Mouse (Mus musculus) G1E (cell line): Measurements from ENCODE around the gene Micall1. TPM values are rescaled to one million over a fixed set of nuclear protein-coding genes. Genes with fewer than 3 reads are reported as not detected.

Source experiments
- ATAC-seq: 2 replicates; pipeline ENCODE4 v1.8.0; 2016; ENCODE audit warnings: mild to moderate bottlenecking; ENCODE audit not compliant: insufficient number of reproducible peaks, poor library complexity, low FRiP score, severe bottlenecking; ENCODE audit errors: extremely low read depth
- DNase-seq: peaks from one replicate; pipeline ENCODE4 v3.0.0; 2012; ENCODE audit warnings: low spot score
- H3K27me3 ChIP-seq: 2 replicates; pipeline ENCODE4 v1.6.1; 2012; ENCODE audit warnings: mild to moderate bottlenecking, low read length, inconsistent platforms; ENCODE audit not compliant: insufficient read depth
- H3K36me3 ChIP-seq: replicated peaks from 2 replicates; pipeline ENCODE3; 2012; ENCODE audit warnings: mild to moderate bottlenecking, inconsistent platforms
- H3K4me1 ChIP-seq: 2 replicates; pipeline ENCODE4 v1.6.1; 2012; ENCODE audit warnings: low read depth, low read length, inconsistent platforms, mixed read lengths; ENCODE audit not compliant: insufficient read depth
- H3K4me3 ChIP-seq: 2 replicates; pipeline ENCODE4 v1.5.1; 2012; ENCODE audit warnings: low read depth, mild to moderate bottlenecking, inconsistent platforms, low read length, moderate library complexity, mixed read lengths
- H3K9me3 ChIP-seq: replicated peaks from 2 replicates; pipeline ENCODE4 v1.6.1; 2012; ENCODE audit warnings: inconsistent platforms
- CTCF ChIP-seq: IDR thresholded peaks from 2 replicates; pipeline ENCODE4 v1.5.1; 2012; ENCODE audit warnings: low read depth, low read length, inconsistent platforms, mixed read lengths
- GATA1 ChIP-seq: IDR thresholded peaks from 2 replicates; pipeline ENCODE4 v1.6.1; 2012; ENCODE audit warnings: borderline replicate concordance, low read length, inconsistent platforms, mixed read lengths
- GATA2 ChIP-seq: IDR thresholded peaks from 2 replicates; pipeline ENCODE4 v1.6.1; 2012; ENCODE audit warnings: low read depth, low read length, inconsistent platforms, borderline replicate concordance
- POLR2AphosphoS5 ChIP-seq: IDR thresholded peaks from 2 replicates; pipeline ENCODE4 v1.6.1; 2012; ENCODE audit warnings: low read depth, low read length, inconsistent platforms; ENCODE audit not compliant: insufficient replicate concordance
- TAL1 ChIP-seq: conservative IDR thresholded peaks from 2 replicates; pipeline ENCODE4 v1.6.1; 2012; ENCODE audit warnings: low read depth, low read length, inconsistent platforms, mixed read lengths
- polyA plus RNA-seq: library from polyadenylated mRNA; stranded (reverse); fragments of >175 nt; gene quantifications from 2 replicates; pipeline ENCODE4 v1.2.3, GENCODE M21; 2012
- total RNA-seq, 2 experiments: library from RNA; stranded (forward) in 1 of 2; stranded (reverse) in 1 of 2; fragments of 200-1000 nt in 1 of 2; fragments of >200 nt in 1 of 2; fragmentation: Nextera tagmentation in 1 of 2; gene quantifications; 2 replicates each; pipeline ENCODE4 v1.2.3; 2014 to 2017

Gene Micall1
- total and polyA plus RNA-seq, 3 experiments, result 4.5 to 19.9 (median 11.5) TPM

- peaks cover 34% of the 10 kb centered on the region for H3K4me1 ChIP-seq
- DNase-seq (no peak), ATAC-seq (no peak)
- H3K36me3 ChIP-seq, result peaks cover 32% of the 10 kb centered on the region
- no peaks in the 10 kb centered on the region for H3K9me3 ChIP-seq
- peaks cover 36% of the 10 kb centered on the region for H3K27me3 ChIP-seq
- TF ChIP-seq GATA2, result no peak
- TF ChIP-seq TAL1, result no peak
- TF ChIP-seq GATA1, result no peak
- no peak for TF ChIP-seq CTCF
- no peak for TF ChIP-seq POLR2AphosphoS5
- no peak overlapping the region for H3K4me3 ChIP-seq
These were observed 1.8 kb downstream of the Micall1 start for GRCm38 (mm10) chr15:79110528-79110927.

- Histone ChIP-seq H3K9me3 (no peaks in the 10 kb centered on the region), H3K27me3 (peaks cover 28% of the 10 kb centered on the region), H3K36me3 (peaks cover 40% of the 10 kb centered on the region), H3K4me3 (no peak overlapping the region), H3K4me1 (peaks cover 27% of the 10 kb centered on the region)
- ATAC-seq, result no peak
- TF ChIP-seq TAL1 (no peak), CTCF (no peak), GATA1 (no peak), POLR2AphosphoS5 (no peak)
- no peak for DNase-seq
These were observed 3.1 kb downstream of the Micall1 start for GRCm38 (mm10) chr15:79111774-79112173.

- Histone ChIP-seq H3K9me3 (no peaks in the 10 kb centered on the region), H3K4me1 (peaks cover 5% of the 10 kb centered on the region), H3K4me3 (no peak overlapping the region), H3K27me3 (0 out of 2 replicates have a peak, but pooled peaks cover 5% of the 10 kb centered on the region), H3K36me3 (peaks cover 71% of the 10 kb centered on the region)
- TF ChIP-seq GATA1 (no peak), GATA2 (no peak), CTCF (no peak), POLR2AphosphoS5 (no peak), TAL1 (no peak)
- DNase-seq, result no peak
- ATAC-seq, result no peak
These were observed 6.6 kb downstream of the Micall1 start for GRCm38 (mm10) chr15:79115276-79115675.

- Histone ChIP-seq H3K4me3 (no peak overlapping the region), H3K27me3 (no peaks in the 10 kb centered on the region), H3K4me1 (no peaks in the 10 kb centered on the region), H3K36me3 (peaks cover 86% of the 10 kb centered on the region), H3K9me3 (no peaks in the 10 kb centered on the region)
- TF ChIP-seq POLR2AphosphoS5 (no peak), GATA1 (no peak), GATA2 (no peak), CTCF (no peak), TAL1 (no peak)
- no peak for ATAC-seq
- DNase-seq, result no peak
These were observed 10.8 kb downstream of the Micall1 start for GRCm38 (mm10) chr15:79119491-79119890.

- Histone ChIP-seq H3K4me1 (no peaks in the 10 kb centered on the region), H3K27me3 (no peaks in the 10 kb centered on the region), H3K9me3 (no peaks in the 10 kb centered on the region), H3K36me3 (peaks cover 90% of the 10 kb centered on the region), H3K4me3 (no peak overlapping the region)
- ATAC-seq (no peak), DNase-seq (no peak)
- TF ChIP-seq CTCF (no peak), POLR2AphosphoS5 (no peak), TAL1 (no peak), GATA1 (no peak), GATA2 (no peak)
These were observed 13.4 kb downstream of the Micall1 start for GRCm38 (mm10) chr15:79122119-79122518.

- ATAC-seq (no peak), DNase-seq (no peak)
- Histone ChIP-seq H3K9me3 (no peaks in the 10 kb centered on the region), H3K4me3 (no peak overlapping the region), H3K36me3 (peaks cover 90% of the 10 kb centered on the region), H3K27me3 (no peaks in the 10 kb centered on the region), H3K4me1 (0 out of 2 replicates have a peak, but pooled peaks cover 2% of the 10 kb centered on the region)
- TF ChIP-seq GATA2 (no peak), GATA1 (no peak), POLR2AphosphoS5 (no peak), TAL1 (no peak), CTCF (no peak)
These were observed 13.8 kb downstream of the Micall1 start for GRCm38 (mm10) chr15:79122546-79122945.

GRCm38 (mm10) chr15:79123751-79124150 is 15.1 kb downstream of the Micall1 start:
- TF ChIP-seq GATA2 (no peak), TAL1 (no peak), CTCF (no peak), GATA1 (no peak), POLR2AphosphoS5 (no peak)
- H3K4me1 ChIP-seq, result 0 out of 2 replicates have a peak, but pooled peaks cover 2% of the 10 kb centered on the region
- H3K36me3 ChIP-seq, result peaks cover 90% of the 10 kb centered on the region
- DNase-seq (no peak), ATAC-seq (no peak)
- H3K9me3 ChIP-seq, result peaks cover 5% of the 10 kb centered on the region
- H3K4me3 ChIP-seq, result no peak overlapping the region
- H3K27me3 ChIP-seq, result no peaks in the 10 kb centered on the region
